Mouse (Mus musculus): ENCODE results near the gene Mterf4.

Gene Mterf4

GRCm38 (mm10) chr1:93267207-93267606 lies 38.5 kb downstream of the Mterf4 start:
- no peak for DNase-seq

DNA sequence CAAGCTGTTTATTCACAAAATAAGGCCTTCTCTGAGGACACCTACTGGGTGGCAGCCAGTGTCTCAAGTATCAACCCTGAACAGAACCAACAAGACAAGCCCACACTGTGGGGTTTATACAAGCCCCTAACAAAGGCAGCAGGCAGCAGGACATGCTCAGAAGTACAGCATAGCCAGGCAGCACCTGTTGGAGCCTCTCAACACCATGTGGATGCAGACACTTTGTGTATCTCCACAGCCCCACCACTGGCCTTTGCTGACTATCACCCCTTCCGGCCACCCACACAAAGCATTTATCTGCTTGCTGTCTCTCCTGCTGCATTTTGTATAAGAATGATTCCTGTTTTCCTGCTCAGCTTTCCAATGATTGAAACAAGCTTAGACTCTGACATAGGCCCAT lies 48.2 kb downstream of the Mterf4 start:
- DNase-seq: no peak

DNA sequence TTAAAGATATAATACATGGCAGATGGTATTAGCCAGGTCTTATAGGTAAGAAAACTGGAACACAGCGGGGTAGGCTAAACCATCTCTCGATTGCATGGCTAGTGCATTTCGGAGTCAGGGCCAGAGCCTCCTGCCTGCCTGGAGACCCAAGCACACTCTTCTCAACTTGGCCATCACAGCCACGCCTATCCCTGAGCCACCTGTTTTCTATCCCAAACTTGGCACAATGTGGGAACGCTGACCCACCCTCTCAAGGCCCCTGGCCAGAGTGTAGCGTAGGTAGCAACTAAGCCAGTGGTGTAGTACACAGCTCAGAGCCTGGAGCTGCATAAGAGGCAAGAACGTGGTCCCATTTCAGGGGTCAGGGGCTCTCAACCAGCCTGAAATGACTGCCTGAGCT lies 50.0 kb downstream of the Mterf4 start:
- DNase-seq: no peak

- peak; percentile 28 for DNase-seq
These were observed 53.1 kb downstream of the Mterf4 start for GRCm38 (mm10) chr1:93252586-93252985.
